Comparison of ENCODE assay signal across 19 mouse cellular contexts in genomic region chr2:120858131-120858530, GRCm38 (mm10). TPM values are rescaled to one million over a fixed set of nuclear protein-coding genes. Genes with fewer than 3 reads are reported as not detected.
DNase-seq lines count a peak whose midpoint lies in the region; ATAC-seq and TF ChIP-seq lines count a peak whose summit lies in the region.
"Had no signal": no experiment of that assay in that cellular context is flagged by ENCODE, and none has a peak within 500 bp of the region (broad histone marks: within the 10 kb centered on the region; RNA-seq: fewer than 3 reads in every experiment).

No protein-coding gene starts in this region.

- TF ChIP-seq CTCF in liver, adult 2 months (IDR thresholded peaks at IDR 0.05; ENCODE audit: low read depth, low read length): no peak
- TF ChIP-seq CTCF in kidney, postnatal 0 days (IDR thresholded peaks at IDR 0.05; ENCODE audit: low read depth): no peak

- WGBS in kidney, embryonic 15.5 days: 87% methylated on average over 3 of the region's 3 CpGs
- WGBS in liver, adult 2 months: 90% methylated on average over 3 of the region's 3 CpGs
- WGBS in liver, embryonic 12.5 days (ENCODE audit: insufficient replicate concordance): 83% methylated on average over 3 of the region's 3 CpGs
- whole genome bisulfite sequencing in kidney, postnatal 0 days: 87% methylated on average over 3 of the region's 3 CpGs

- H3K4me2 ChIP-seq in kidney, embryonic 15.5 days: no peak overlapping the region
- H3K4me2 ChIP-seq in liver, embryonic 12.5 days: no peak overlapping the region
- H3K4me2 ChIP-seq in kidney, postnatal 0 days (ENCODE audit: low read length): no peak overlapping the region
- H3K4me2 ChIP-seq: forebrain, embryonic 13.5 days; heart, embryonic 12.5 days had no signal

- TF ChIP-seq POLR2A in liver, adult 2 months (IDR thresholded peaks at IDR 0.05; ENCODE audit: extremely low read depth, insufficient read depth, low read length): no peak

- no peaks in the 10 kb centered on the region for H3K79me2 ChIP-seq in liver, adult 2 months (ENCODE audit: control insufficient read depth, insufficient read depth, low read length)

- DNase-seq in kidney, adult 18-20 months: peak; percentile 18
- DNase-seq in liver, adult 2 months (ENCODE audit: extremely low read depth, low read depth, low spot score): peak; percentile 15
- DNase-seq in kidney, postnatal 0 days (ENCODE audit: low spot score): peak; percentile 11
- DNase-seq in cerebellum, adult 9-11 months: no peak
- no peak for DNase-seq in cerebellum, adult 9-10 months
- DNase-seq: adrenal gland, postnatal 14 days; cerebellum, adult 11-12 months; cerebellum, postnatal 10 days; forebrain, postnatal 0 days; gastrocnemius, adult 2 months; gastrocnemius, postnatal 25 days had no signal

- H3K36me3 ChIP-seq in kidney, embryonic 15.5 days: peaks cover 30% of the 10 kb centered on the region
- peaks cover 15% of the 10 kb centered on the region for H3K36me3 ChIP-seq in liver, adult 2 months (ENCODE audit: control insufficient read depth, insufficient read depth, low read length)
- H3K36me3 ChIP-seq in liver, embryonic 12.5 days: peaks cover 29% of the 10 kb centered on the region
- H3K36me3 ChIP-seq in kidney, postnatal 0 days (ENCODE audit: insufficient read depth, low read length): peaks cover 22% of the 10 kb centered on the region

- no peak overlapping the region for H3K9ac ChIP-seq in kidney, embryonic 15.5 days
- H3K9ac ChIP-seq in liver, adult 2 months (ENCODE audit: low read depth, low read length): no peak overlapping the region
- H3K9ac ChIP-seq in liver, embryonic 12.5 days: no peak overlapping the region
- no peak overlapping the region for H3K9ac ChIP-seq in kidney, postnatal 0 days (ENCODE audit: low read depth, low read length)
- H3K9ac ChIP-seq: forebrain, embryonic 13.5 days; forebrain, postnatal 0 days; heart, embryonic 12.5 days had no signal

- H3K27ac ChIP-seq in kidney, embryonic 15.5 days: no peak overlapping the region
- no peak overlapping the region for H3K27ac ChIP-seq in liver, adult 2 months (replicated peaks; ENCODE audit: insufficient read depth, low read depth, low read length)
- no peak overlapping the region for H3K27ac ChIP-seq in liver, embryonic 12.5 days
- no peak overlapping the region for H3K27ac ChIP-seq in kidney, postnatal 0 days
- H3K27ac ChIP-seq: embryonic facial prominence, embryonic 10.5 days; forebrain, embryonic 13.5 days; gastrocnemius, adult 2 months; hindbrain, embryonic 10.5 days had no signal

- H3K9me3 ChIP-seq in kidney, embryonic 15.5 days (replicated peaks): no peaks in the 10 kb centered on the region
- H3K9me3 ChIP-seq in liver, embryonic 12.5 days (replicated peaks): no peaks in the 10 kb centered on the region
- H3K9me3 ChIP-seq in kidney, postnatal 0 days (replicated peaks; ENCODE audit: low read length): no peaks in the 10 kb centered on the region
- H3K9me3 ChIP-seq: embryonic facial prominence, embryonic 10.5 days; forebrain, embryonic 13.5 days; heart, embryonic 12.5 days; hindbrain, embryonic 10.5 days had no signal

- no peak for ATAC-seq in kidney, embryonic 15.5 days (replicated peaks; ENCODE audit: low FRiP score)
- ATAC-seq in liver, embryonic 12.5 days: no peak
- peak; percentile 69 for ATAC-seq in kidney, postnatal 0 days (replicated peaks; ENCODE audit: low FRiP score, low read depth)
- ATAC-seq: activated CD4-positive, CD25-positive, alpha-beta regulatory T cell, adult 4 months; forebrain, embryonic 13.5 days; forebrain, postnatal 0 days; Patski had no signal

- H3K4me1 ChIP-seq in kidney, embryonic 15.5 days: no peaks in the 10 kb centered on the region
- H3K4me1 ChIP-seq in liver, adult 2 months (ENCODE audit: control insufficient read depth, insufficient read depth, low read length): peaks cover 6% of the 10 kb centered on the region; the same call in 1 of the 2 replicates
- 0 out of 2 replicates have a peak, but pooled peaks cover 1% of the 10 kb centered on the region for H3K4me1 ChIP-seq in liver, embryonic 12.5 days
- H3K4me1 ChIP-seq in kidney, postnatal 0 days (replicated peaks; ENCODE audit: insufficient read depth, low read length): no peaks in the 10 kb centered on the region
- H3K4me1 ChIP-seq: embryonic facial prominence, embryonic 10.5 days; forebrain, embryonic 13.5 days; heart, embryonic 12.5 days; hindbrain, embryonic 10.5 days had no signal

- no peaks in the 10 kb centered on the region for H3K27me3 ChIP-seq in kidney, embryonic 15.5 days
- no peaks in the 10 kb centered on the region for H3K27me3 ChIP-seq in liver, adult 2 months (ENCODE audit: control insufficient read depth, insufficient read depth, low read length)
- no peaks in the 10 kb centered on the region for H3K27me3 ChIP-seq in liver, embryonic 12.5 days (replicated peaks)
- no peaks in the 10 kb centered on the region for H3K27me3 ChIP-seq in kidney, postnatal 0 days (ENCODE audit: insufficient read depth, low read length)
- H3K27me3 ChIP-seq: forebrain, embryonic 13.5 days; heart, embryonic 12.5 days; Patski had no signal

- H3K4me3 ChIP-seq in kidney, embryonic 15.5 days (replicated peaks): no peak overlapping the region
- no peak overlapping the region for H3K4me3 ChIP-seq in liver, adult 2 months (ENCODE audit: insufficient read depth, low read depth, low read length)
- H3K4me3 ChIP-seq in liver, embryonic 12.5 days: no peak overlapping the region
- H3K4me3 ChIP-seq in kidney, postnatal 0 days (replicated peaks; ENCODE audit: low read depth, low read length): no peak overlapping the region
- H3K4me3 ChIP-seq: embryonic facial prominence, embryonic 10.5 days; forebrain, embryonic 13.5 days; gastrocnemius, adult 2 months; heart, embryonic 12.5 days; hindbrain, embryonic 10.5 days had no signal

RNA-seq across cellular contexts. Expression of gene Ttbk2, which starts 7.7 kb away (rescaled TPM):
- polyA plus RNA-seq in kidney, embryonic 15.5 days (2015; fragmentation: Nextera tagmentation; extraction: Ambion mirVana): 3.2 and 3.6 TPM in 2 replicates
- 3.0 TPM in 2 replicates for total RNA-seq in liver, adult 2 months (2014; rRNA removed)
- 0.61 TPM in 2 replicates for polyA plus RNA-seq in liver, adult 2 months (2012; rRNA removed)
- 1.4 and 1.6 TPM in 2 replicates for polyA plus RNA-seq in liver, embryonic 12.5 days (2016; fragmentation: Nextera tagmentation; extraction: Ambion mirVana)
- polyA plus RNA-seq in kidney, postnatal 0 days (2015; fragmentation: Nextera tagmentation; extraction: Ambion mirVana): 2.2 and 2.3 TPM in 2 replicates

RNA-seq across cellular contexts. Expression of gene Cdan1, which starts 8.2 kb away (rescaled TPM):
- 5.1 and 7.4 TPM in 2 replicates for polyA plus RNA-seq in kidney, embryonic 15.5 days (2015; fragmentation: Nextera tagmentation; extraction: Ambion mirVana)
- total RNA-seq in liver, adult 2 months (2014; rRNA removed): 3.4 and 3.7 TPM in 2 replicates
- 7.7 and 8.6 TPM in 2 replicates for polyA plus RNA-seq in liver, adult 2 months (2012; rRNA removed)
- 8.9 and 10.3 TPM in 2 replicates for polyA plus RNA-seq in liver, embryonic 12.5 days (2016; fragmentation: Nextera tagmentation; extraction: Ambion mirVana)
- polyA plus RNA-seq in kidney, postnatal 0 days (2015; fragmentation: Nextera tagmentation; extraction: Ambion mirVana): 3.8 and 4.8 TPM in 2 replicates

Comparison
In these comparisons a context has a peak if more than half of its experiments do, and no peak if none do; other contexts are left out.
1. DNase-seq: peak in kidney, adult 18-20 months (single experiment), liver, adult 2 months (single experiment) and kidney, postnatal 0 days (single experiment); none in cerebellum, adult 9-11 months (single experiment) and cerebellum, adult 9-10 months (single experiment).